Mouse (Mus musculus) spleen, adult 18-20 months (tissue): ENCODE measurements around the gene Fam3c.
A peak's percentile ranks its signal among the peaks of the same experiment; 100 is the strongest.
"Not testable (repeated sequence)": the region's sequence is repeated elsewhere in the genome, so short reads cannot be mapped to it uniquely, and the experiment has no call there.

Experiments used
- DNase-seq, 2 experiments: peaks; one replicate each; pipeline ENCODE4 v3.0.0; 2022; ENCODE audit warnings: mixed read lengths in 2 of 2

The Fam3c gene

GRCm38 (mm10) chr6:22289461-22290021, 66.5 kb downstream of the Fam3c start:
- no peak for DNase-seq

GRCm38 (mm10) chr6:22288737-22289460, 67.1 kb downstream of the Fam3c start:
- peak in 1 of 2 experiments; percentile 31 for DNase-seq

- DNase-seq = no peak
These were observed 67.9 kb downstream of the Fam3c start, which contains the start of gene Wnt16 for GRCm38 (mm10) chr6:22288004-22288736. Gene Wnt16 (plus strand): TSS chr6:22288227.

- no peak for DNase-seq
These were observed 73.6 kb downstream of the Fam3c start for GRCm38 (mm10) chr6:22282405-22282804.

GRCm38 (mm10) chr6:22280217-22280861, 75.7 kb downstream of the Fam3c start:
- DNase-seq = no peak

GRCm38 (mm10) chr6:22277941-22278340, 78.1 kb downstream of the Fam3c start:
- DNase-seq = no peak

GRCm38 (mm10) chr6:22269840-22270521, 86.1 kb downstream of the Fam3c start:
- no peak for DNase-seq

GRCm38 (mm10) chr6:22268677-22269076, 87.4 kb downstream of the Fam3c start:
- no peak for DNase-seq

- no peak for DNase-seq
These were observed 88.0 kb downstream of the Fam3c start for GRCm38 (mm10) chr6:22267807-22268667.

- no peak for DNase-seq
These were observed 90.0 kb downstream of the Fam3c start for GRCm38 (mm10) chr6:22266018-22266417.

GRCm38 (mm10) chr6:22264094-22264493, 91.9 kb downstream of the Fam3c start:
- DNase-seq = not testable (repeated sequence)

- no peak for DNase-seq
These were observed 93.5 kb downstream of the Fam3c start for GRCm38 (mm10) chr6:22262519-22262918.

- no peak for DNase-seq
These were observed 97.3 kb downstream of the Fam3c start for GRCm38 (mm10) chr6:22258784-22259183.
